Mouse (Mus musculus): Measurements from ENCODE around the gene Brms1. TPM values are rescaled to one million over a fixed set of nuclear protein-coding genes. Genes with fewer than 3 reads are reported as not detected.
"Not testable (repeated sequence)": the region's sequence is repeated elsewhere in the genome, so short reads cannot be mapped to it uniquely, and the experiment has no call there.

Brms1 gene
- total RNA-seq, 4 experiments from 2014 or later = 14.8 to 17.6 (median 16.4) TPM

DNA sequence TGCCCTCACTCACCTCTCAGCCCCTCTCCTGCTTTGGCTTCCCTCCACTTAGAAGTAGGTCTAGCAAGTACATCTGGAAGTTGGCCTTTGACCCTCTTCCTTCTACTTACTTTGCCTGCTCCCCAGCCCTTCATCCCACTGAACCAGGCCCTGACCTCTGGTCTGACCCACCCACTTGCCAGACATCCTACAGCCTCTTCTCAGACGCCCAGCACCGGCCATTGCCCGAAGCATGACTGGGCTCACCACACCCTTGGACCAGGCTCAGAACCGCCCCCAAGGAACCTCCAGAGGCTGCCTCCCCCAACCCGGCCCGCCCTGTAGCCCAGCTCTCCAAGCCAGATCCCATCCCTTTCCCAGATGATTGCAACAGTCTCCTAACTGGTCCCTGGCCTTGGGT is 21.3 kb downstream of the Brms1 start:
- peak in 1 of 2 experiments; percentile 62 for DNase-seq (ENCODE audit: low spot score in 2 of 2)

DNA sequence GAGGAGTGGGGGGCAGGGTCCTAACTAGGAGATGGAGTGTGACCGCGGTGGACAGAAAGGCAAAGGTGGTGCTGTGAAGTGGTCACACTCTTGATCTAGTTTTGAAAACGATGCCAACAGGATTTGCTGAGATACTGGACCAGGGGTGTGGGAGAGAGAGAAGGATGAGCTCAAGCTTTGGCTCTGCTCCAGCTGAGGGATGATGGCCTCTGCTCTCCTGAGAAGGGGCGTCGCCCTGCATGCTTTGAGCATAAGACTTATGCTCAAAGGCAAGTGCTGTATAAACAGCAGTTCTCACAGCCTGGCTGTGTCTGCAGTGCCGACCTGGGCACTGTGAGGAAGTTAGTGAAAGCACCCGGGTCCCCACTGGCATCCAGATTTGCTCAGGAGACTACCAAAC is 23.9 kb downstream of the Brms1 start:
- DNase-seq (ENCODE audit: low spot score in 2 of 2) = peak in 1 of 2 experiments; percentile 57

DNA sequence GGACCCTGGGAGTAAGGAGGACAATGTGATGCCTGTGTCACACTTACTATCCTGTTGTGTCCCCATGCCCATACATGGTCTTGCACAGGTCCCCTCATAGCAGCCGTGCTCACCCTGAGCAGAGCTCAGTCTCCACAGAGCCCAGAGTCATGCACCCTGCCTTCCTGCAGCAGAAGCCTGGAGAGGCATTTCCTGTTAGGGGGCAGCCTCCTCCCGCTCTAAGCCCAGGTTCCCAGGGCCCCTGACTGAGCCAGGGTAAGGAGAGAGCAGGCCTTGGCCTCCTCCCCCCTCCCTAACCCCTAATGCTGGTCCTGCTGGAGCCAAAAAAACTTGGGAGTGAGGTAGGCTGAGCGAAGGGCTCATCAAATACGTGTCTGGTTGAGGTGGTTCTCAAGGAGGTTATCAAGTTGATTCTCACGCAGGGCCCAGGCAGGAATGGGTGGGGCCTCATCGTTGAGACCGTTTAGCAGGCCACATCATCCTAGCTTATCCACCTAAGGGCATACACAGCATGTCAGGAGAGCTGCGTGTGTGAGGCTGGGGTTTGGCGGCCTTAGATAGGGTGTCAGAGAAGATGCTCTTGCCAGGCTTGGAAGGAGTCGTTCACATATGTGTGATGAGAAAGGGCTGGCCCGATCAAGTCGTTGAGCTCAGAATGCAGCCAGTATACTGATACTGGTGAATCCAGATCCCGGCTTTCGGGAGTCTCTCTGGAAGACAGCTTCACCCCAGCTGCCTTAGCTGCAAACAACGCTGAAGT is 26.1 kb downstream of the Brms1 start:
- DNase-seq (ENCODE audit: low spot score in 2 of 2) = no peak

DNA sequence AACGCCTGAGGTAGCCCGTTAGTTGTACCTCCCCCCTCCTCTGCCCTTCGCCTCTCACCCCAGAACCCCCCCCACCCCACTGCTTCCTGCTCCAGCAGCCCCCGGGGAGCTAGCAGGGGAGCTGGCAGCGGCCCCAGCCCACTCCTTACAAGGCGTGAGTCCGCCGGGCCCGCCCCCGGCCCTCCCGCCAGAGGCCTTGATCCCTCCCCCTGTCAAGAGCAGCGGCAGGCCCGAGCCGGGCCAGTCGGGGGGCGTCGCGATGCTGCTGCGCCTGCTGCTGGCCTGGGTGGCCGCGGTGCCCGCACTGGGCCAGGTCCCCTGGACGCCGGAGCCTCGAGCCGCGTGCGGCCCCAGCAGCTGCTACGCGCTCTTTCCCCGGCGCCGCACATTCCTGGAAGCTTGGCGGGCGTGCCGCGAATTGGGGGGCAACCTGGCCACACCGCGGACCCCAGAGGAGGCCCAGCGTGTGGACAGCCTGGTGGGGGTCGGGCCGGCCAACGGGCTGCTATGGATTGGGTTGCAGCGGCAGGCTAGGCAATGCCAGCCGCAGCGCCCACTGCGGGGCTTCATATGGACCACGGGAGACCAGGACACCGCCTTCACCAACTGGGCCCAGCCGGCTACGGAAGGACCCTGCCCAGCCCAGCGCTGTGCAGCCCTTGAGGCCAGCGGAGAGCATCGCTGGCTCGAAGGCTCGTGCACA is 26.9 kb downstream of the Brms1 start, which contains the start of gene Cd248:
Gene Cd248 (plus strand): TSS at position 212 of the 703 bp plus-strand sequence.
- peak; percentile 63 to 79 for DNase-seq (ENCODE audit: low spot score in 2 of 2)

DNA sequence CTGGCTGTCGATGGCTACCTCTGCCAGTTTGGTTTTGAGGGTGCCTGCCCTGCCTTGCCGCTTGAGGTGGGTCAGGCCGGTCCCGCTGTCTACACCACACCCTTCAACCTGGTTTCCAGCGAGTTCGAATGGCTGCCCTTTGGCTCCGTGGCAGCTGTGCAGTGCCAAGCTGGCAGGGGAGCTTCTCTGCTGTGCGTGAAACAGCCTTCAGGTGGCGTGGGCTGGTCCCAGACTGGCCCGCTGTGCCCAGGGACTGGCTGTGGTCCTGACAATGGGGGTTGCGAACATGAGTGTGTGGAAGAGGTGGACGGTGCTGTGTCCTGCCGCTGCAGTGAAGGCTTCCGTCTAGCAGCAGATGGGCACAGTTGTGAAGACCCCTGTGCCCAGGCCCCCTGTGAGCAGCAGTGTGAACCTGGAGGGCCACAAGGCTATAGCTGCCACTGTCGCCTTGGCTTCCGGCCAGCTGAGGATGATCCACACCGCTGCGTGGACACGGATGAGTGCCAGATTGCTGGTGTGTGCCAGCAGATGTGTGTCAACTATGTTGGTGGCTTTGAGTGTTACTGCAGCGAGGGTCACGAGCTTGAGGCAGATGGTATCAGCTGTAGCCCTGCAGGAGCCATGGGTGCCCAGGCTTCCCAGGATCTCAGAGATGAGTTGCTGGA is 27.5 kb downstream of the Brms1 start:
- no peak for DNase-seq (ENCODE audit: low spot score in 2 of 2)

DNA sequence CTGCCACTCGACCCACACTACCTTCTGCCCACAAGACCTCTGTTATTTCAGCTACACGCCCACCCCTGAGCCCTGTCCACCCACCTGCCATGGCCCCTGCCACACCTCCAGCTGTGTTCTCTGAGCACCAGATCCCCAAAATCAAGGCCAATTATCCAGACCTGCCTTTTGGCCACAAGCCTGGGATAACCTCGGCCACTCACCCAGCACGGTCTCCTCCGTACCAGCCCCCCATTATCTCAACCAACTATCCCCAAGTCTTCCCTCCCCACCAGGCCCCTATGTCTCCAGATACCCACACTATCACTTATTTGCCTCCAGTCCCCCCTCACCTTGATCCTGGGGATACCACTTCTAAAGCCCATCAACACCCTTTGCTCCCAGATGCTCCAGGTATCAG is 28.3 kb downstream of the Brms1 start:
- no peak for DNase-seq (ENCODE audit: low spot score in 2 of 2)

DNA sequence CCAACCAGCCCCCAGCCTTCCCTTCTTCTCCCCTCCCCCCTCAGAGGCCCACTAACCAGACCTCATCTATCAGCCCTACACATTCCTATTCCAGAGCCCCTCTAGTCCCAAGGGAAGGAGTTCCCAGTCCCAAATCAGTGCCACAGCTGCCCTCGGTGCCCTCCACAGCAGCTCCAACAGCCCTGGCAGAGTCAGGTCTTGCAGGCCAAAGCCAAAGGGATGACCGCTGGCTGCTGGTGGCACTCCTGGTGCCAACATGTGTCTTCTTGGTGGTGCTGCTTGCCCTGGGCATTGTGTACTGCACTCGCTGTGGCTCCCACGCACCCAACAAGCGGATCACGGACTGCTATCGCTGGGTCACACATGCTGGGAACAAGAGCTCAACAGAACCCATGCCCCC is 28.8 kb downstream of the Brms1 start:
- no peak for DNase-seq (ENCODE audit: low spot score in 2 of 2)

DNA sequence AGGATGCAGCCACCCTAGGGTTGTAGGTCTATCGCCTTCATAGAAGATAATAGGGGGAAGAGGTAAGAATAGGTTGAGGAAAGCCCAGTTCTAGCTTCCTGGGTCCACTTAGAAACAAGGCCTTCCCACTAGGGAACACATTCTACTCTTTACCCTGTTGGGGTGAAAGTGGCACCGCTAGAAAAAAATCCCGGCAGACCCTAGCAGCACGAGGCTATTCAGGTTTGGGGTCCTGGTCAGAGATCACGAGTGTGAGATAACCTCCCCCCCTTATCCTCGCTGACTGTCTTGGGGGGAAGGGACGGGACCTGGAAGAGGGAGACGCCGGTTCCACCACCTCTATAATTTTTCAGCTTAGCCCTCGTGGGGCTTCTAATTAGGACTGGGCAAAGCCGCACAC is 29.9 kb downstream of the Brms1 start:
- no peak for DNase-seq (ENCODE audit: low spot score in 2 of 2)

DNA sequence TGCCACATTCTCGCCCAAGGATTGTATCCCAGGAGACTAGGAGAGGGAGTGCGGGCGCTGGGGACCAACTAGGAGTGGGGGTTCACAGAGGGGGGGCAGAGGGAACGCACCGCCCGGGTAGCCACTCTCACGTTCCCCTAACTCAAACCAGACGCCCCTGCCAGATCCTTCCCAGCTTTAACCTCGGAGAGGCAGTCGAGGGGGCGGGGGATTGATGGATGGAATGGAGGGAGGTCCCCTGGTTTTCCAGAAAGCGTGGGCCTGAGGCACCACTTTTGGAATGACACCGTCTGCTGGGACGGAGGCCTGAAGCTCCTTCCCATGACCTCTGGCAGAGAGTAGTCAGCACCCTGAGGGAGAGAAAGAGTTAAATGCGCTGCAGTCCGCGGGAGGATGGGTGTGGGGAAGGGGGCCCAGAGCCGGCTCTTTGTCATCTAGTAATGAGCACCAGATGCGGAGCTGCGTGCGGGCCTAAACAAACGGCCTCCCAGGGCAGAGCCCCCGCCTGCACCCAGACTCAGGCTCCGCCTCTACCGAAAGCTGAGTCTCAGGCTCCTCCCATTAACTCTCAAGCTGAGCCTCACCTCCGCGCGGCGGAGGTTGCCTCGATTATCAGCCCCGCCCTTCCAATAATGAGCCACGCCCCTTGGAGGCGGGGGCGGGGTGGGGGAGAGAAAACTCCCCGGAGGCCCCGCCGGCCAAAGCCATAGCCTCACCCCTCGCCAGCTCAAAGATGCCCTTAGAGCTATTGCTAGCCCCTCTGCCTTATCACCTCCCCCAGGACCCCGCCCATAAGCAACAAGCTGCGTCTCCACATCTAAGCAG is 30.6 kb downstream of the Brms1 start:
- DNase-seq (ENCODE audit: low spot score in 2 of 2) = peak; percentile 73 to 79

DNA sequence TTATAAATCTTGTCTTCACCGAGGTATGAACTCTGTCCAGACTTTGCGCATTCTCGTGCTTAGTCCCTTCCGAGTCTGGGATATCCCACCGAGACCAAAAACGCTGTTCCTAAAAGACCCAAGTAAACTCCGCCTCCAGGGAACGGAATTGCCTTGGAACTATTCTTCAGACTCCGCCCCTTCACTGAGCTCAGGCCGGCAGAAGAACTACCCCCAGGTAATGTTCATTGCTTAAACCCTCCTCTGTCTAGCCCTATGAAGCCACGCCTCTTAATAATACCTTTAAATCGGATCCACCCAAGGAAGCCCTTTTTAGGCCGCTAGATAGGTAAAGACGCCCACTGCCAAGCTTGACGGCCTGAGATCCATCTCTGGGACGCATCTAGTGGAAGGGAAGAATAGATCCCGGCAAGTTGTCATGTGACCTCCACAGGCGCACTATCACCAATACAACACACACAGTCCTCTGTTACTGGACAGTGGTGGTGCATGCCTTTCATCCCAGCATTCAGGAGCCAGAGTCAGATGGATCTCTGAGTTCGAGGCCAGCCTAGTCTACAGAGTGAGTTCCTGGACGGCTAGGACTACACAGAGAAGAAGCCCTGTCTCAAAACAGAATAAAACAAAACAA is 31.4 kb downstream of the Brms1 start:
- DNase-seq (ENCODE audit: low spot score in 2 of 2) = no peak

DNA sequence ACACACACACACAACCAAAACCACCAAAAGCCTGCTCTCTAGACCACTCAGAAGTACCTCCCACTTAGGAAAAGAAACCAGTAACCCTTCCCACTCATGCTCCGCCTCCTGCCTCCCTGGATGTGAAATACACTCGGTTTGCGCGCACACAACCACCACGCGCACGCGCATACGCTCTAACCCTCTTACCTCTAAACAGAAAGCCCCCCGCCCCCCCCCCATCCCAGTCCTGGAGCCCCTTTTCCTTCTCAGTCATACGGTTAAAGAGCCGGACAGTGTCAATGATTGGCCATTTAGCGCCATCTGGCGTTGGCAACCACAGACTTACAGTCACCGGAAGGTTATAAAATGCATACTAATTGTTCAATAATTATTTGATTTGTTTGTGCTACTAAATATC is 31.9 kb downstream of the Brms1 start:
- DNase-seq (ENCODE audit: low spot score in 2 of 2) = no peak

DNA sequence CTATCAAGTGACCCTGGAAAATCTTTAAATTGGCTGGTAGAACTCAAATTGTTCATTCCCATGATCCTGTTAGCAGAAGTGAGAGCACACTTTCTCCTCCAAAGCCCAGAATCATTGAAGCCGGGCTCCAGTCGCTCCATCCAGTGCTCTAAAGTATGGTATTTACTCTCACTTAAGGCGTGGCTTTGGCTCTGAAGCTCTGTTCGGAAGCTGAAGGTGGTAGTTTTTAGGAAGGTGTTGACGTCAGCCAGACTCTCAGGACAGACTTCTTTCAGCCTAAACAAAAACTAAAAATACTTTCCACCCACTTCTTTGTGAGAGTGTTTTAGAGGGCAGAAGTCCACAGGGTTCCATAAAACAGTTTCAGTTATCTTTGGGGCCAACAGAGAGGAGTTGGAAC is 32.4 kb downstream of the Brms1 start:
- DNase-seq (ENCODE audit: low spot score in 2 of 2) = no peak

DNA sequence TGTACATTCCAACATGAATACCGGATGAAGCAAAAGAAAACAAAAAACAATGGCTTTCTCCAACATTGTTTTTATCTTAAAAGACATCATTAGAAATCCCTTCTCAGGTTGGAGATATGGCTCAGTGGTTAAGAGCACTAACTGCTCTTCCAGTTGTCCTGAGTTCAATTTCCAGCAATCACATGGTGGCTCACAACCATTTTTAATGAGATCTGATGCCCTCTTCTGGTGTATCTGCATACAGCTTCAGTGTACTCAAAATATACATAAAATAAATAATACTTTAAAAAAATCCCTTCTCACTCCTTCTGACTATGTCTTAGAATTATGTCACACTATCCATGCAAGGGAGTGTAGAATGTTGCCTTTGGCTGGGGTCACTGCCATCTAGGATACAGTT is 38.1 kb downstream of the Brms1 start:
- DNase-seq (ENCODE audit: low spot score in 2 of 2) = no peak

DNA sequence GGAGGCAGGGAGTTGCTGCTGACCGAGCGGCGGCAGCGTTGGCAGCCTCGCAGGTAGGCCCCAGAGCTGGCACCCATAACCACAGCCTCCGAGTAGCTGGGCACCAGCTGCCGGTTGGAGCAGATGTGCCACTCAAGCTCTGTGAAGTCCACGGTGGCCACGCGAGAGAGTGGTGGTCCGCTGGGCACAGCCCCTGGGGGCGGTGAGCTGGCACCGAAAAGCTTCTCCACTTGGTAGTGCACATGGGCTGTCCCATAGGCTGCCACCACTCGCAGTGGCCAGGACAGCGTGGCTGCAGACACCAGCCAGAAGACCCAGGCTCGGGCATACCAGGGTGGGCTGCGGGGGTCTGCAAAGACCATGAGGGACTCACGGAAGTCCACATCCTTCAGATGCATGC is 40.9 kb downstream of the Brms1 start:
- no peak for DNase-seq (ENCODE audit: low spot score in 2 of 2)

DNA sequence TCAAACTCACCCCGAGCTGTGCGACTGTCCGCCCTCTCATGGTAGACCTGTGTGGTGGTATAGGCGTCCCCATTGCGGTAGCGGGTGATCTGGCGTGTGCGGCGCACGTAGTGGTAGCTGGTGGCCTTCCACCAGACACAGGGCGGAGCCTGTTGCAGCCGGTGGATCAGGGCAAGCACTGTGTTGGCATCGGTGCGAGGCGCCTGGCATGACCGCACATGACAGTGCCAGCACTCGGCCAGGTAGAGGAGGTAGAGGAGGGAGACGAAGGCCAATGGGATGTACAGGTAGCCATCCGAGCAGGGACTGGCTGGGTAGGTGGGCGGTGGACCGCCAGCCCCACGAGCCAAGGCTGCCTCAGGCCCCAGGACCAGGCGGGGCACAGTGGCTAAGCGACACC is 41.4 kb downstream of the Brms1 start:
- no peak for DNase-seq (ENCODE audit: low spot score in 2 of 2)

DNA sequence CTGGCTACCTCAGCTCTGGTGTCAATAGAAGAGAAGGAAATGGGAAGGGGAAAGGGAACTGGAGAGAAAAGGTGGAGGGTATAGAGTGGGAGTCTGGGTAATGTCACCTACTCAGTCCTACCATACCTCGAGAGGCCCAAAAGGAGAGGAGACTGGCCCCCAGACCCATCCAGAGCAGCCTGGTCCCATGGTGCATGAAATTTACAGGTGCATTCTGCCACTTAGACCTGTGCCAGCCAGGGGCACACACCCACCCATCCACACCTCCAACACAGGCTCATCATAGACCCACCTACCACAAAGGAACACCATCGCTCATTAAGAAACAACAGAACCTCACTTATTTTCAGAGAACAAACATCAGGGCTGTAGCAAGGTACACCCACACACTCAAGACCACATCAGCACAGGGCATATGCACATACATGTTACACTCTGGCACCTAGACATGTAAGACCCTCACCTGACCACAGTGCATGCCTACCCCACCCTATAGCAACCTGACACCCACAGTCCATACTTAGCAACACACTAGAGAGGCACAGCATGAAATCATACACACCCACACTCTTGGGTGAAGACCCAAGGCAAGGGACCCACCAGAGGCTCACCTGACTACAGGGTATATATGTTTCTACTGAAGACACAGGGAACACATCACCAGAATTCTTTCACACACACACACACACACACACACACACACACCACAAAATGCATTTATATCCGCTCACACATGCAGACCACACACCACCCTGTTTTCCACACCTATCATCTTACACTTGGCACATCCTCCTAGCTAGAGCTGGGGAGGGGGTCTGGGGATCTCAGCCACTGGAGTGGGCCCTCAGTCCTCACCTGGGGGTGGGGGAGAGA is 43.0 kb downstream of the Brms1 start:
- DNase-seq (ENCODE audit: low spot score in 2 of 2) = no peak

DNA sequence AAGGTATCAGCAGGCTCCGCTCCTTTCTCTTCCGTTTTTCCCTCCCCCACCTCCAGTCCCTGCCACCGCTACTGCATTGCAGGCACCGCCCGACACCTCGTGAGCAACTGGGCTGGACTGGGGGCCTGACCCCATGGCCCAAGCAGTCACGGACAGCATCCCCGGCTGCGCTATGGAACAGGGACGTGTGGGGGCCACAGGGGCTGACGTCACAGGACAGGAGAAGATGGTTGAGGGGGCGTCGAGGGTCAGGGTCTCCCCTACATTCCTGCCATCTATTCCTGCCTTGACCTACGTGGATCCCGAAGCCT is 43.6 kb downstream of the Brms1 start:
- no peak for DNase-seq (ENCODE audit: low spot score in 2 of 2)

DNA sequence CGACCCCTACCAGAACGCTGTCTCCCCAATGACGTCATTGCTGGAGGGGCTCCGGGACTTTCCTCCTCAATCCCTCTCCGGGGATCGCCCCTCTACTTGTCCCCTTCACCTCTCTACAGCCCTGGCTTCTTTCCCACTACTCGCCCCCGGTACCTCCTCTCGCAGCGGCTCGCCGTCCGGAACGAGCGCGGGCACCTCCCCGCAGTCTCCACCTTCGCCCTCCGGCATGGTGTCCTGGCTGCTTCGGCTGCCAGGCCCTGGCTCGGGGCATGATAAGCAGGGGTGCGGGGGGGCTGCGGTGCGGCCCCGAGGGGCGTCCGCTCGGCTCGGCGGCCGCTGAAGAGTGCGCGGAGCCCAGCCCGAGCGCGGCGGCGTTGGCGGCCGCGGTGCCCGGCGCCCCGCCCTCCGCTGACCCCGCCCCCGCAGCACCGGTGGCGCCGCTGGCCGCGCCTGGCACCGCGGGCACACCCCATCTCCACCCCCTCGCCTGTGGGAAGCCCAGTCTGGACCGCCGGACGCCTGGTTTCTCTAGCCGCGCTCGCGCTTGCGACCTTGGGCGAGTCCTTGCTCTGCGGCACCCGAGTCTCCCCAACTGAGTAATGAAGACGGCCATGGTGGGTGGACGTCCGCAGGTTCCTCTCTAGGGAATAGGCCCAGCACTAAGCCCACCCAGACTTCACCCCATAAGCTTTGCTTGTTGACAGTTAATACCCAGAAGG is 44.1 kb downstream of the Brms1 start, which contains the start of gene Tmem151a:
Gene Tmem151a (minus strand): TSS at position 387 of the 719 bp plus-strand sequence.
- DNase-seq (ENCODE audit: low spot score in 2 of 2) = no peak

DNA sequence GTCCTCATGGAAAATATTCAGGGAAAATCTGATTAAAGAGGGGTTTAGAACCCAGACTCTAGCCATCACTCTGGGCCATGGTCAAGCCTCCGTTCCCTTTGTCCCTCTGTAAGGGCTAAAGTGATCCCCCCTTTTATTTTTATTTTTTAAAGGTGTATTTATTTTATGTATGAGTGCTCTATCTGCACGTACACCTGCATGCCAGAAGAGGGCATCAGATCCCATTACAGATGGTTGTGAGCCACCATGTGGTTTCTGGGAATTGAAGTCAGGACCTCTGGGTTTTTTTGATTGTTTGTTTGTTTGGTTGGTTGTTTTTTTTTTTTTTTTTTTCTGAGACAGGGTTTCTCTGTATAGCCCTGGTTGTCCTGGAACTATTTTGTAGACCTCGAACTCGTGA is 45.4 kb downstream of the Brms1 start:
- not testable (repeated sequence) for DNase-seq (ENCODE audit: low spot score in 2 of 2)
